Mouse (Mus musculus): ENCODE measurements around the gene Cacna2d3. TPM values are rescaled to one million over a fixed set of nuclear protein-coding genes. Genes with fewer than 3 reads are reported as not detected.

The Cacna2d3 gene
- total RNA-seq, 1 experiment from 2014 or later, result not detected

DNA sequence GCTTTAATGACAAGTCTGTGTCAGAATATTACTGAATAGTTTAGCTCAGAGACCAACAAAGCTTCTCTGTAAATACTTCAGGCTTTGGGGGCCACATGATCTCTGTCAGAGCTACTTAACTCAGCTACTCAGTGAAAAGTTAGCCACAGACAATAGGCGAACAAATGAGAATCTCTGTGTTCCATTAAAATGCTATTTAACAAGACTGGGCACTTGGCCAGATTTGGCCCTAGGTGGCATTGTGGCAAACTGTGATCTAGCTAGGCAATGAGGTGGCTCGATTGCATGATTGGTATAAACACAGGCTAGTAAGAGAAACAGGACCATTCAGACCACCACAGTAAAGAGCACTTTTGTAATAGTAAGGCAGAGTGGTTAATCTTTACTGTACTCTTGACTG is 478.1 kb downstream of the Cacna2d3 start:
- ATAC-seq (replicated peaks in 1 of 2; ENCODE audit: insufficient read depth in 1 of 2, low FRiP score in 2 of 2, low TSS enrichment in 1 of 2, low read depth in 1 of 2, poor library complexity in 2 of 2, severe bottlenecking in 2 of 2), result no peak

DNA sequence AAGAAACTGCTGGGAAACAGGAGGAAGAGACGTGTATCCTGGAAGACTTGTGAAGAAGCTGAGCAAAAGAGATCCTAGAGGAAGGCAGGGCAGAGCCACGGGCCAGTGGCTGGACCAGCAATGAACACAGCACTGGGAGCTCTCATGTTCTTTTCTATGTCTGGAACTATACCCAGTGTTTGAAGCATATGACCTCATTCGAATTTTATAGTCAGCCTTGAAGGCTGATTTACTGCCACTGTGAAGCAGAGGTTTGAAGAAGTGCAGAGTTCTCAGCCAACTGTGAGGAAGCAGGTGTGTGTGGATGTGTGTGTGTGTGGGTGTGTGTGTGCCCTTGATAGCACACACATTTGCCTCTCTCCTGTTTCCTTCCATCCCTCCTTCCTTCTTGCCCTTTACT is 483.2 kb downstream of the Cacna2d3 start:
- ATAC-seq (replicated peaks in 1 of 2; ENCODE audit: insufficient read depth in 1 of 2, low FRiP score in 2 of 2, low TSS enrichment in 1 of 2, low read depth in 1 of 2, poor library complexity in 2 of 2, severe bottlenecking in 2 of 2), result no peak

DNA sequence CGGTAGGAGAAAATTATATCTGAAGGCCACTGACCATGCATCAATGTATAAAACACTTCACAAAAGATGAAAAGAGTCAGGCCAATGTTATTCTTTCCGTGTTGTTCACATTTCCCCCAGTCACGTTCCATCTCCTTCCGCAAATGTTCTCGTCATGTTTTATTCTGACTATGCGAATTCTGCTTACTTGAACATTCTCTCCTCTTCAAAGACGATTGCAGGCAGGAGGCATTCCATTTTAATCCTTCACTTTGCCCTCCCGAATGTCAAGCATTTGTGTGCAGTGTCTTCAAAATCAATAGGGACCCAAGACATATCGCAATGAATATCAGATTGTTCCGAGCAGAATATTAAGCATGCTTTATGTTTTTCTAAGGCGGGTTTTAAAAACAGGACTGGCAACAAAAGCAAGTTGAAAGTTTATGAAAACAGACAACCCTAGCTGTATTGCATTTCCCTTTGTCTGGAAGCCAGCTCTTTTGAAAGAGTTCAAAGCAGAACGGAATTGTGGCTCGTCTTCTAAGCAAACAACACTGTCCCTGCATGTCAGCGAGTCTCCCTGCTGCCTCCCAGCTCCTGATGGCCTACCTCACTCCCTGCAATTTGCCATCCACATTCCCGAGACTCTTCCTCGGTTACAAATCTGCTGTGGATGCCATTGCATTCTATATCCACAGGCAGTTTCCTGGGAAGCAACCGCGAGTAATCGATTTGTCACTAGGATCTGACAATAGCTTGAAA is 492.5 kb downstream of the Cacna2d3 start:
- no peak for ATAC-seq (replicated peaks in 1 of 2; ENCODE audit: insufficient read depth in 1 of 2, low FRiP score in 2 of 2, low TSS enrichment in 1 of 2, low read depth in 1 of 2, poor library complexity in 2 of 2, severe bottlenecking in 2 of 2)

DNA sequence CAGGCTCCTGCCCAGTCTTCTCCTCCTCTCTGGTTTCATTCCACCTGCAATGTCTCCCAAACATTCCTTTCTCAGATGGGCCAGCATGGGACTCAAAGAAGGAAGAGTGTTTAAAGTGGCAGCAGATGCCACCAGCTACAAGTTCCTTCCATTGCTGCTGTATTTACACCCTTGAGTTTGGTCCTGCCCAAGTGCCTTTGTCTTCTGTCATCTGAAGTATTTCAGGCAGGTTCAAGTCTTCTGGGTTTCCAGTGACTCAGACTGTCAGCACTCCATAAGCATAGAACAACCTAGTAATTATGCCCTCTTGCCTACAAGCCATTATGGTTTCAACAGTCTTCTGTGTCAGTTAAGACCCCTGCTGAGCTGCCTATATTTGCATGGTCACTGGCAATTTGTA is 493.2 kb downstream of the Cacna2d3 start:
- ATAC-seq (replicated peaks in 1 of 2; ENCODE audit: insufficient read depth in 1 of 2, low FRiP score in 2 of 2, low TSS enrichment in 1 of 2, low read depth in 1 of 2, poor library complexity in 2 of 2, severe bottlenecking in 2 of 2), result no peak

DNA sequence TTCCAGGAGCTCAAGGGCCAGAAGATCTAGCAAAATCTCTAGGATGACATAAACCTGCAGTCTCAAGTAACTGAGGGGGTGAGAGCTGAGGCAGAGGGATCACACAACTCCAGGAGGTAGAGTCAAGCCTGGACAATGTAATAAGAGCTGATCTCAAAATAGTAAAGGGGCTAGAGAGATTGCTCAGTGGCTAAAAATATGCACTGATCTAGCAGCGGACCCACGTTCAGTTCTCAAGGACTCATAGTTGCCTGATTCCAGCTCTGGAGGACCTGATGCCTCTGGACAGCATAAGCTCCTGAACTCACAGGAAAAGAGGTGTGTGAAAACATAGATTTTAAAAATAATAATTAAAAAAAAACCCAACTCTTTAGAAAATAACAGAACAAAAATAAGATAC is 493.7 kb downstream of the Cacna2d3 start:
- ATAC-seq (replicated peaks in 1 of 2; ENCODE audit: insufficient read depth in 1 of 2, low FRiP score in 2 of 2, low TSS enrichment in 1 of 2, low read depth in 1 of 2, poor library complexity in 2 of 2, severe bottlenecking in 2 of 2), result no peak

DNA sequence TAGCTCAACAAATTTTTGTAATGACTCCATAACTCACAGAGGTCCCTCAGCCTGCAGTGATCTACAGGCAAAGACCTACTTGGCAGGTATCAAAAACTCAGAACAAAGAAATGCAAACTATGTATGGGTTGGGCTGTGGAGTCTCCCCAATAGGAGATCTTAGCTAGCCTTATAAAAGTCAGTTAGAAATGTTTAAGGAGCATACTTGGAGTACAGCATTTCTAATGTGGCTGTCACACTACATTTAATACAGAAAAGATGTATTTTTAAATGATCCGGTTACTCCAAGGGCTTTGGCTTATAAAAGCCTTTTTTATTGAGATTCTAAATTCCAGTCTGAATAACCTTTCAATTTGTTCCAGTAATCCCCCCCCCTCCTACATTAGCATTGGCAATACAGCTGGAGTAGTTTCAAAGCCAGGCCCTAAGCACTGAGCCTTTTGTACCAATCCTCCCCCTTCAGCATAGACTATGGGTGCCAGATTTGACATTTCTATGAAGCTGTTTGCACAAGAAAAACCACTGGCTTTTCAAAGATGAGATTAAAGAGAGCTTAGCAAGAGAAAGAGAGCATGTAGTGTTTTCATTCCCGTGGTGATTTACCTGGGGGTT is 495.8 kb downstream of the Cacna2d3 start:
- ATAC-seq (replicated peaks in 1 of 2; ENCODE audit: insufficient read depth in 1 of 2, low FRiP score in 2 of 2, low TSS enrichment in 1 of 2, low read depth in 1 of 2, poor library complexity in 2 of 2, severe bottlenecking in 2 of 2), result no peak

DNA sequence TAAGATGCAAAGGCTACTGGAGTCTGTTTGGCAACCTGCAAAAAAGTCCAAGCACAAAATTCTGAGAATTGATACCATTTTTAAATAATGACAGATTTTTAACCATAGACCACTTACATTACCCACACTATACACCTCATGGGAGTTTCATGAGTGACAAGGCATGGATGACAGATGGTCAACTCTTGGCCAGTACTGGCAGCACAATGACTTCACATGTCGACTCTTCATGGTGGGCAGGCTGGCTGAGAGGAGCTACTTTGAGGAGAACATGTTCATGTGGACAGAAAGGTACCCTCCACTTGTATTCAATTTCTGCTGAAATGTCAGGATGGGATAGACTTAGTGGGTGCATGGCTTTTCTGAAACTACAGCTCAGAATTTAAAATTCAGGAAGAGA is 498.7 kb downstream of the Cacna2d3 start:
- ATAC-seq (replicated peaks in 1 of 2; ENCODE audit: insufficient read depth in 1 of 2, low FRiP score in 2 of 2, low TSS enrichment in 1 of 2, low read depth in 1 of 2, poor library complexity in 2 of 2, severe bottlenecking in 2 of 2), result no peak

DNA sequence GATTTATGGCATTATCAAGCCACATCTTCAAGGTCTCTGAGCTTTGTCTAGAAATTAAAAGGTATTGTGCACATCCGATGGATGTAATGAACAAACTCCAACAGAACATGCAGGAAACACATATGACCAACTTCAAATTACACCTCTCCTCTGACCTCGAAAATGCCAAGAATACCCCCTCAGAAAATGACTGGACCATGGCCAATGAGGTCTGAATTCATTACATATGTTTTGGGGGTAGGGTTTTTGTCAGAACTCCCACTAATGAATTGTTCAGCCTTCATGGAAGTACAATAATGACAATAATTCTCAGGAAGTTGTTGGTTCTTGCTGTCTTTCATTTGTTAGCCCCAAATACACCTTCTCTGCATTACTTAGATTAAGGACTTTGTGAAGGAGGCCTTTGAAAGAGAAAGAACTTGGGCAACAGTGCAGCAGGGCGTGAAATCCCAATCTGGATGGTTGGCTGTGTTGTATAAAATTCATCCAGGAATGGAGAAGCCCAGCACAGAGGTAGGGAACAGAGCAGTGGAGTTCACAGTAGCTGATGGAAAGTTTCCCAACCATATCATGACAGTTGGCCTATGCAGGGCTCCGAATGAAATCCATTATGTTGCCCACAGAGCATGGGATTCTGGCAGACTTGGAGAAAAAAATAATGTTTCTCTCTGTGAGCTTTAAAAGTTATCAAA is 499.3 kb downstream of the Cacna2d3 start:
- no peak for ATAC-seq (replicated peaks in 1 of 2; ENCODE audit: insufficient read depth in 1 of 2, low FRiP score in 2 of 2, low TSS enrichment in 1 of 2, low read depth in 1 of 2, poor library complexity in 2 of 2, severe bottlenecking in 2 of 2)

DNA sequence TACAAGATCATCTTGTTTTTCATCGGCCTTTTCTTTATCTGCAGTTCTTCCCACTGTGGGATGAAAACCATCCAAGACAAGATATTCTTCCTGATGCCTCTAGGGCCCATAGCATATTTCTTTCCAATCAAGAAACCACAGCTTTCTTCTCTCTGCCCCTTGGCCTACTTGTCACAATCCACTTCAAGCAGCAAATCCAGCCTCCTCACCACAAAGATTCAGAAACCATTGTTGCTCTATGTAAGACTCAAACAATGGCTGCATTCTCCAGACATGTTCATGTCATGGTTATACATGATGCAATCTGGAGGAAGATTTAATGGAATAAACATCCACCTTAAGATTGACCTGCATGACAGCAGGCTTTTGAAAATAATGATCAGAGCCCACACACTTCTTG is 505.6 kb downstream of the Cacna2d3 start:
- no peak for ATAC-seq (replicated peaks in 1 of 2; ENCODE audit: insufficient read depth in 1 of 2, low FRiP score in 2 of 2, low TSS enrichment in 1 of 2, low read depth in 1 of 2, poor library complexity in 2 of 2, severe bottlenecking in 2 of 2)

DNA sequence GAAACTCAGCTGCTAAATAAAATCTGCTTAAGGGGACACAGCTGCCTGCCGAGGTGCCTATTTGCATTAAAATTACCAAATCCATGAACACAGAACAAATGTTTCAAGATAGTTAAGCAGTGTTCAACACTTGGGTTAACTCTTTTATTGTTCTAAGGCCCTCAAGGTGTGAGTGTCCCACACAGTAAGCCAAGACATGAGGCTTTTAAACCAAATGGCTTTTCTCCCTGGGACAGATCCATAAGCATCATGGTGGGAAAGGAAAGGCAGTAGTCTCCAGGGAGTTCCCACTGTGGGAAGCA is 516.7 kb downstream of the Cacna2d3 start:
- ATAC-seq (replicated peaks in 1 of 2; ENCODE audit: insufficient read depth in 1 of 2, low FRiP score in 2 of 2, low TSS enrichment in 1 of 2, low read depth in 1 of 2, poor library complexity in 2 of 2, severe bottlenecking in 2 of 2), result no peak

DNA sequence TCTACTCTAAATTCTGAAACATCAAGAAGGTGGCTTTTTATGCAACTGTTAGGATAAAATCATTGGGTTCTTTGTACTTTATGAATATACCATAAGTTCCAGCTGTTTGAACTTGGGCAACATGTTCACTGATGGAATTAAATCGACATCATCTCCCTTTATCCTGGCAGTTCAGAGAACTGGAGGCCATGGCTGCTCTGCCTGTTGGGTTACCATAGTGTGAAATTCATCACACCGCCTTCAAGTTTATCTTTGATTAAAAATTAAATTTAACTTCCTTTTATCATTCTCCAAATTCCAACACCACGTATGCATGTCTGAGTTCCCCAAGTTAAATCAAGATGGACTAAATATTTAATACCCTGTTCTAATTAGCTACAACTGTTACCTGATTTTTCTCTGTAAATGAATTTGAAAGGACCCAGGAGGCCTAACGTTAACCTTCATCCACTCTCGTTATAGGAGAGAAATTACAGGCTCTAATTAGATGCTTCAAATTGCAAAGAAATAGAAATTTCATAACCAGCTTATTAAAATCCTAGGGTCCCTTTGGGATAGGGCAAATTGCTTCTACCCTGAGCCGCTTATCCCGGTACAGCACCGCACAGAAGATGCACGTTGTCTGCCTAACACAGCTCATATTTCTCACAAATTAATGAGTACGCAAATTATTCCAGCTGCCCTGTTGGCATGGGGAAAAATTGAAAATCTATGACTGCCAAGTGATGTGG is 517.3 kb downstream of the Cacna2d3 start:
- ATAC-seq (replicated peaks in 1 of 2; ENCODE audit: insufficient read depth in 1 of 2, low FRiP score in 2 of 2, low TSS enrichment in 1 of 2, low read depth in 1 of 2, poor library complexity in 2 of 2, severe bottlenecking in 2 of 2), result no peak

DNA sequence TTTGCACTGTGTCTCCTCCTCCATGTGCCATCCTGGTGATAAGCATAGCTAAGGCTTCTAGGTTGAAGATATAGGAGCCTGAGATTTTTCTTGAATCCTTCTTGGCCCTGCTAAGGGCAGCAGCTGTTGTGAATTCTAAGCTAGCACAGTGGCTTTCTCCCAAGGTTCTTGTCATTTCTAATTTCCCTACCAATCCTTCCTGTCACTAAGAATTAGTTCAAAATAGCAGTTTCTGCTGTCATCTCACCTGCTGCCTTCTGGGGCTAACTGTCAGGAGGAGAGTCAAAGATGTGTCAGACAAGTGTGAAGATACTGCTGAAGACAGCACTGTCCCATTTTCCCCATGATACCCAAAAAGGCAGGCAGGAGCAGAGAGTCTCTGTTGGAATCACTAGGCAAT is 525.5 kb downstream of the Cacna2d3 start:
- no peak for ATAC-seq (replicated peaks in 1 of 2; ENCODE audit: insufficient read depth in 1 of 2, low FRiP score in 2 of 2, low TSS enrichment in 1 of 2, low read depth in 1 of 2, poor library complexity in 2 of 2, severe bottlenecking in 2 of 2)

DNA sequence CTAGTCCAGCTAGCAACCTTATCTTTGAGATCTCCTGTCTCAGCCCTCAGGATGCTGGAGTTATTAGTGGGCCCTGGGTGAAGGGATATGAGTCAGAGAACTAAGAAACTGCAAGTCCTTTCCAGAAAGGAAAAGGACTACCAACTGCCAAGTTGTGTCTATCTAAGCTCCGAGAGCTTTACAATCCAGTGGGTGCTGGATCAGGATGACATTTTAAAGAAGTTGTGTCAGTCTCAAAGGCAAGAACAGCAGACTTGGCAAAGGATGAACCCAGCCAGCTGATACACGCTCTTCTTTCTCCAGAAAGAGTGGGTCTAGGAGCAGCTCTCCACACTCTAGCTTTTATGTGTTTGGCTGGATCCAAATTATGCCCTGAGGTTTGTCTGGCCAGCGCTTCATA is 530.2 kb downstream of the Cacna2d3 start:
- no peak for ATAC-seq (replicated peaks in 1 of 2; ENCODE audit: insufficient read depth in 1 of 2, low FRiP score in 2 of 2, low TSS enrichment in 1 of 2, low read depth in 1 of 2, poor library complexity in 2 of 2, severe bottlenecking in 2 of 2)

DNA sequence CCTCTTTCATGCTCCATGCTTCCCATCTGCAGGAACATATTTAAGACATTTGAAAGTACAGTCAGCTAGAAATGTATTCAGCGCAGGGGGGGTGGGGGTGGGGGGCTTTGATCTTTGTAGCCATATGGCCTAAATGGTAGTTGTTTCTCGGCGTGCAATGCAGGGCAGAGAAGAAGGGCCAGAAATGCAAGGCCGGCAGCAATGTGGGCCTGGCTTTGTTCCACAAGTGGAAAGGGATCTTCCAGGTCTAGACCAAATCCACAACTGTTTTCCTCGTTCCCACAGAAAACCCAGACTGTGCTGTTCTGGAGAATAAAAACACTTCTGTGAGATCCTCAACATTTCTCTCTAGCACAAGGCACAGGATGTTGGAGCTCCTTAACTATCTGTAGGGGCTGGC is 537.9 kb downstream of the Cacna2d3 start:
- ATAC-seq (replicated peaks in 1 of 2; ENCODE audit: insufficient read depth in 1 of 2, low FRiP score in 2 of 2, low TSS enrichment in 1 of 2, low read depth in 1 of 2, poor library complexity in 2 of 2, severe bottlenecking in 2 of 2), result no peak

DNA sequence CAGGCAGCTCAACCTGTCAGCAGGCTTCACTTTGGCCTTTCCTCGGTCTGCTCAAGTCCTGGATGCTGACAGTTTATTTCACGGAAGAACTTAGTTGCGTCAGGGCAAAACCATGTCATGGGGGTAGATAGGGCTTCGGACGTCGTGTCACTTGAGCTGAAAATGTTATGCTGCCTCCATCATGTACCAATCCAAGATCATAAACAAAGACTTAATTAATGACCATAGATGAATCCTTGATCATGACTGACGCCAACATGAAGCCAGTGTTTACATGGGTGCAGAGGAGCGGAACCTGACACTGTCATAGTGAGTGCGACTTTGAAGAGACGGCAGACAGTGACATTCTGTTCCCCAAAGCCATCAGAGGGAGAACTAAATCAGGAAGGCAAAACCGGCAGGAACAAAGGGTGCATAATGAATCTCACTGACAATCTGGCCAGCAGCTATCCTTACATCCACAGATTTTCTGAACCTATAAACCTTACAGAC is 542.2 kb downstream of the Cacna2d3 start:
- no peak for ATAC-seq (replicated peaks in 1 of 2; ENCODE audit: insufficient read depth in 1 of 2, low FRiP score in 2 of 2, low TSS enrichment in 1 of 2, low read depth in 1 of 2, poor library complexity in 2 of 2, severe bottlenecking in 2 of 2)

DNA sequence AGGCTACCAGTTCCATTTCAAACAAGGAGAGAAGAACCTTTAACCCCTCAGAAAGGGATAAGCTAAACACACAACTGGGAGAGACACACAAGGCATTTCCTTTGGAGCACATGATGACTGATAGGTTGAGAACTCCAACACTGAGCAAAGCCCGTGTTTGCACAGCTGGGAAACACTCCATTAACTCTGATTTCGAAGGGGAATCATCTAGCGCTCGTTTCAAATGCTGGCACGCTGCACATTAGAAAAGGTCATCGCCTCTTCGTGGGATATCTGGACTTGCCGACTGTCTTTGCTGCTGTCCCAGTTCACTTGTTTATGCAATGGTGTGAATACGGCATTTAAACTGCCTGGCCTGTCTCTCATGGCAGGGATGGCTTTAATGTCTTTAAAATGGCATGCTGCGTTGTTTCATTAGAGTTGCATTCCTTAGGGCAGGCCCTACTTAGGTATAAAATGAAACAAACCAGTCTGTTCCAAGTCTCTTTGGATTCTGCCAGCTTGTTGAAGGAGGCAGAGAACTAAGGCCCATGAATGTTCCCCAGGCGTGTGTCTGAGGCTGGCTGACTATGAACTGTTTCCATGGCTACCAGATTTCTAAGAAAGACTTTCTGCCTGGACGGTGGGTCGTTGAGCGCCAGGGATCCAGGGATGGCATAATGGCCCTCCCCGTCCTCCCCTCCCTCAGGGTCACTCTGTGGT is 542.8 kb downstream of the Cacna2d3 start:
- no peak for ATAC-seq (replicated peaks in 1 of 2; ENCODE audit: insufficient read depth in 1 of 2, low FRiP score in 2 of 2, low TSS enrichment in 1 of 2, low read depth in 1 of 2, poor library complexity in 2 of 2, severe bottlenecking in 2 of 2)

DNA sequence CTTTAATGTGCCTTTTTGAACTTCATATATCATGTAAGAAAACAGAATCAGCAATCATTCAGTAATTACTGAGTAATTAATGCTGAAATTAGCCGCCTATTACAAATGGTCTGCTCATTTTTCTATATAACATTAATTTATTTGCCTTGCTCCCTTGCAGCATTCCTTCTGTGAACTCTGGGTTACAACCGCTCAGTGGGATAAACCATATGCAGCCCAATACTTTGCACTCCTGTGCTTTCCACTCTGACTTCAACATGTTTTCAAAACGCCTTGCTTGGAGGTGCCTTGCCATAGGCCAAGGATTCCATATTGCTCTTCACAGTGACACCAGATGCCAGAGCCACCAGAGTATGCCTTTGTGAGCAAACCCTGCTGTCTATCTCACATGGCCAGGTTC is 546.9 kb downstream of the Cacna2d3 start:
- no peak for ATAC-seq (replicated peaks in 1 of 2; ENCODE audit: insufficient read depth in 1 of 2, low FRiP score in 2 of 2, low TSS enrichment in 1 of 2, low read depth in 1 of 2, poor library complexity in 2 of 2, severe bottlenecking in 2 of 2)

DNA sequence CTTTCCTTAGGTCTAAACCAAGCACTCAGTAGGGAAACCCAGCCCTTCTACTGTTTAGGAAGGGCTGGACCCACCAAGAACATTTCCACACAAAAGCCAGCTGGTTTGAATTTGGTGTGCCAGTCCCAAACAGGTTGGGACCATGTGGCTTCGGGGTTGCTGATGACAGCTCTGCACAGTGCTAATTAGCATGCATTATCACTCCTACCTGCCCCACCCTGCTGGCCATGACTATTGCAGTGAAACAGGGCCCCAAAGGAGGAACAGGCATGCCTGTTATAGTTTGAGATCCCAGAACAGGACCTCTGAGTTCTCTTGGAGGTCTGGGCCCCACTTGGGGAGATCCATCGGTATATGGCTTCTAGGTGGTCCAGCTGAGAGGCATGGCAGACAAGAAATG is 549.5 kb downstream of the Cacna2d3 start:
- ATAC-seq (replicated peaks in 1 of 2; ENCODE audit: insufficient read depth in 1 of 2, low FRiP score in 2 of 2, low TSS enrichment in 1 of 2, low read depth in 1 of 2, poor library complexity in 2 of 2, severe bottlenecking in 2 of 2), result no peak
